Mouse (Mus musculus) fat pad, adult 2 months (tissue): ENCODE data around the gene G3bp1.

ENCODE experiments used
- DNase-seq: peaks from one replicate; pipeline ENCODE4 v3.0.0-alpha.2; 2011; ENCODE audit warnings: low read depth, low spot score; ENCODE audit errors: extremely low read depth

The G3bp1 gene

GRCm38 (mm10) chr11:55542671-55543070, 73.2 kb downstream of the G3bp1 start:
- no peak for DNase-seq

DNA sequence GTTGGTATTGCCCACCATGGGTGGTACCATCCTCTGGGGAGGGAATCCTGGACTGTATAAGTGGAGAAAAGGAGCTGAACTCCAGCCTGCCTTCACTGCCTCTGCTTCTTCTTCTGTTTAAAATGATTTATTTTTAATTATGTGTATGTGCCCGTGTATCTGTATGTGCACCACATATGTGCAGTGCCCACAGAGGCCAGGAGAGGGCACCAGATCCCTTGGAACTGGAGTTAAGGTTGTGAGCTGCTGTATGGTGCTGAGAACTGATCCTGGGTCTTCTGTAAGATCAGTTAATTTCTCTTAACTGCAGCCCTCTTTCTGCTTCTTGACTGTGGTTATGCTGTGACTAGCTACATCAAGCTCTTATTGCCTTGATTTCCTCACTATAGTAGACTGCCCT, 76.2 kb downstream of the G3bp1 start:
- no peak for DNase-seq
